ENCODE assay signal across 8 mouse cellular contexts in genomic region chr9:50727925-50728651, GRCm38 (mm10). TPM values are rescaled to one million over a fixed set of nuclear protein-coding genes. Genes with fewer than 3 reads are reported as not detected.
DNase-seq lines count a peak whose midpoint lies in the region; ATAC-seq and TF ChIP-seq lines count a peak whose summit lies in the region.

No protein-coding gene starts in this region.

- H3K4me3 ChIP-seq in ES-E14 (ENCODE audit: insufficient read depth in 1 of 2, low read depth in 1 of 2, low read length in 2 of 2, poor library complexity in 1 of 2, severe bottlenecking in 1 of 2), result peak overlapping the region; percentile 60 to 78
- H3K4me3 ChIP-seq in forebrain, embryonic 15.5 days, result peak overlapping the region; percentile 57
- H3K4me3 ChIP-seq in lung, adult 2 months (replicated peaks; ENCODE audit: extremely low read depth, low read depth, low read length), result peak overlapping the region; percentile 80

- under 1% methylated on average over 45 of the region's 45 CpGs for WGBS in forebrain, embryonic 15.5 days
- WGBS in lung, adult 2 months, result 0% methylated on average over 45 of the region's 45 CpGs

- intact Hi-C loops in heart, postnatal 36 days (cut with DNase I), result loop anchor here (5.0 kb wide), 1 partner anchor 39 kb away; the partner anchor contains the start of gene Fdxacb1

- H3K27me3 ChIP-seq in forebrain, embryonic 15.5 days, result no peaks in the 10 kb centered on the region

- peaks cover 0 to 15% of the 10 kb centered on the region in 2 experiments; a peak in 3 of 4 replicates for H3K4me1 ChIP-seq in ES-E14 (ENCODE audit: control insufficient read depth in 2 of 2, insufficient read depth in 2 of 2, low read length in 2 of 2, poor library complexity in 1 of 2)
- peaks cover 60% of the 10 kb centered on the region for H3K4me1 ChIP-seq in forebrain, embryonic 15.5 days
- peaks cover 6% of the 10 kb centered on the region for H3K4me1 ChIP-seq in lung, adult 2 months (ENCODE audit: control insufficient read depth, insufficient read depth, low read length)

- peak overlapping the region; percentile 73 for H3K9ac ChIP-seq in ES-E14 (ENCODE audit: insufficient read depth, low read depth, low read length, poor library complexity, severe bottlenecking)
- H3K9ac ChIP-seq in forebrain, embryonic 15.5 days (replicated peaks), result peak overlapping the region; percentile 57

- no peaks in the 10 kb centered on the region for H3K36me3 ChIP-seq in ES-E14 (ENCODE audit: control insufficient read depth, insufficient read depth, low read length, poor library complexity, severe bottlenecking)
- H3K36me3 ChIP-seq in forebrain, embryonic 15.5 days, result no peaks in the 10 kb centered on the region

- H3K27ac ChIP-seq in ES-E14 (ENCODE audit: insufficient read depth, low read depth, low read length, poor library complexity, severe bottlenecking), result peak overlapping the region; percentile 48; the same call in 1 of the 2 replicates
- H3K27ac ChIP-seq in forebrain, embryonic 15.5 days (replicated peaks), result peak overlapping the region; percentile 87

- H3K4me2 ChIP-seq in forebrain, embryonic 15.5 days (replicated peaks), result peak overlapping the region; percentile 78

- no peaks in the 10 kb centered on the region for H3K9me3 ChIP-seq in ES-E14 (ENCODE audit: control insufficient read depth, insufficient read depth, low read depth, low read length)
- H3K9me3 ChIP-seq in forebrain, embryonic 15.5 days, result no peaks in the 10 kb centered on the region

- TF ChIP-seq POLR2A in lung, adult 2 months (IDR thresholded peaks at IDR 0.05; ENCODE audit: borderline replicate concordance, extremely low read depth, low read depth, low read length), result 0 out of 2 replicates have a peak, but pooled peaks have one; percentile 19

- in situ Hi-C loops in ES-E14 (cut with MboI; ENCODE audit: low sequenced_read_pairs in 2 of 2, unreplicated experiment in 2 of 2), result no loop called here

- peak; percentile 65 for DNase-seq in ES-E14 (ENCODE audit: low read depth, low spot score)
- peak; percentile 54 to 68 for DNase-seq in heart, postnatal 36 days
- DNase-seq in layer of hippocampus, adult 8-10 months (ENCODE audit: low spot score in 2 of 2), result peak; percentile 83 to 86
- DNase-seq in lung, adult 2 months, result peak; percentile 49
- DNase-seq in thymus, postnatal 36 days, result peak; percentile 12 to 29

- peak; percentile 71 for ATAC-seq in cerebellum, adult (ENCODE audit: insufficient number of reproducible peaks, low FRiP score, low TSS enrichment)
- peak; percentile 98 for ATAC-seq in forebrain, embryonic 15.5 days (replicated peaks)
- ATAC-seq in neutrophil, adult 5-6 weeks (ENCODE audit: extremely low read depth, insufficient number of reproducible peaks, low FRiP score, poor library complexity, severe bottlenecking), result 0 out of 2 replicates have a peak, but pooled peaks have one; percentile 19

- TF ChIP-seq CTCF in lung, adult 2 months (IDR thresholded peaks at IDR 0.05; ENCODE audit: insufficient read depth, low read length), result no peak

TF ChIP-seq in ES-E14, 5 proteins besides CTCF, POLR2A, EP300 and RAD21:
- TF ChIP-seq HCFC1 (IDR thresholded peaks at IDR 0.05; ENCODE audit: borderline replicate concordance, insufficient read depth, low read length), result no peak
- TF ChIP-seq CHD2 (IDR thresholded peaks at IDR 0.05; ENCODE audit: low read depth, low read length), result no peak
- no peak for TF ChIP-seq ZNF384 (IDR thresholded peaks at IDR 0.05; ENCODE audit: low read depth, low read length)
- TF ChIP-seq MAFK (IDR thresholded peaks at IDR 0.05; ENCODE audit: insufficient read depth, low read depth, low read length), result no peak
- no peak for TF ChIP-seq ZC3H11A (IDR thresholded peaks at IDR 0.05; ENCODE audit: borderline replicate concordance, low read depth, low read length)

RNA-seq across cellular contexts. Expression of gene Dixdc1, which starts 11.2 kb away (rescaled TPM):
- total RNA-seq in ES-E14 (2012; rRNA removed), result 4.1 and 6.4 TPM in 2 replicates
- 24.7 and 26.9 TPM in 2 replicates for polyA plus RNA-seq in forebrain, embryonic 15.5 days (2015; fragmentation: Nextera tagmentation; extraction: Ambion mirVana)
- 1 to 10 TPM; 4.2 to 7.4 TPM for total RNA-seq in heart, postnatal 36 days (2021)
- 100 to 1,000 TPM in 2 of 4 experiments, 10 to 100 TPM in 2; 67.3 to 107 (median 93.0) TPM for total RNA-seq in layer of hippocampus, adult 8-10 months (2022)
- 7.1 and 9.9 TPM in 2 replicates for polyA plus RNA-seq in lung, adult 2 months (2012; rRNA removed)
- total RNA-seq in neutrophil, adult 5-6 weeks (2017), result 0.12 TPM in 1 of 2 replicates, not detected in the other

RNA-seq across cellular contexts. Expression of gene 2310030G06Rik, which starts 18.2 kb away (rescaled TPM):
- 2.2 and 2.3 TPM in 2 replicates for total RNA-seq in ES-E14 (2012; rRNA removed)
- 1.4 and 1.5 TPM in 2 replicates for polyA plus RNA-seq in forebrain, embryonic 15.5 days (2015; fragmentation: Nextera tagmentation; extraction: Ambion mirVana)
- total RNA-seq in heart, postnatal 36 days (2021), result 1 to 10 TPM; 2.5 to 5.5 TPM
- total RNA-seq in layer of hippocampus, adult 8-10 months (2022), result 1 to 10 TPM in 3 of 4 experiments, under 1 TPM in 1; 0.96 to 2.3 (median 1.8) TPM
- 14.1 and 23.5 TPM in 2 replicates for polyA plus RNA-seq in lung, adult 2 months (2012; rRNA removed)
- not detected in 2 replicates for total RNA-seq in neutrophil, adult 5-6 weeks (2017)

RNA-seq across cellular contexts. Expression of gene Cryab, which starts 23.0 kb away (rescaled TPM):
- 18.9 and 57.4 TPM in 2 replicates for total RNA-seq in ES-E14 (2012; rRNA removed)
- polyA plus RNA-seq in forebrain, embryonic 15.5 days (2015; fragmentation: Nextera tagmentation; extraction: Ambion mirVana), result 13.1 and 14.1 TPM in 2 replicates
- 1,000 to 10,000 TPM; 2,657 to 2,874 TPM for total RNA-seq in heart, postnatal 36 days (2021)
- 100 to 1,000 TPM; 136 to 196 (median 167) TPM for total RNA-seq in layer of hippocampus, adult 8-10 months (2022)
- polyA plus RNA-seq in lung, adult 2 months (2012; rRNA removed), result 405 and 528 TPM in 2 replicates
- not detected in 2 replicates for total RNA-seq in neutrophil, adult 5-6 weeks (2017)

RNA-seq across cellular contexts. Expression of gene Hspb2, which starts 24.1 kb away (rescaled TPM):
- 9.6 and 10.9 TPM in 2 replicates for total RNA-seq in ES-E14 (2012; rRNA removed)
- 1.4 TPM in 1 of 2 replicates, not detected in the other for polyA plus RNA-seq in forebrain, embryonic 15.5 days (2015; fragmentation: Nextera tagmentation; extraction: Ambion mirVana)
- total RNA-seq in heart, postnatal 36 days (2021), result 100 to 1,000 TPM; 132 to 137 TPM
- total RNA-seq in layer of hippocampus, adult 8-10 months (2022), result 1 to 10 TPM in 2 of 4 experiments, under 1 TPM in 1, not detected in 1; 0.91 to 2.1 (median 1.5) TPM
- 65.3 and 88.6 TPM in 2 replicates for polyA plus RNA-seq in lung, adult 2 months (2012; rRNA removed)
- total RNA-seq in neutrophil, adult 5-6 weeks (2017), result not detected in 2 replicates

RNA-seq across cellular contexts. Expression of gene Fdxacb1, which starts 39.9 kb away (rescaled TPM):
- 5.8 and 7.6 TPM in 2 replicates for total RNA-seq in ES-E14 (2012; rRNA removed)
- polyA plus RNA-seq in forebrain, embryonic 15.5 days (2015; fragmentation: Nextera tagmentation; extraction: Ambion mirVana), result 10.9 and 11.0 TPM in 2 replicates
- 1 to 10 TPM; 6.0 to 6.6 TPM for total RNA-seq in heart, postnatal 36 days (2021)
- total RNA-seq in layer of hippocampus, adult 8-10 months (2022), result 10 to 100 TPM in 1 of 4 experiments, 1 to 10 TPM in 3; 5.4 to 10.9 (median 6.7) TPM
- 3.8 and 5.0 TPM in 2 replicates for polyA plus RNA-seq in lung, adult 2 months (2012; rRNA removed)
- total RNA-seq in neutrophil, adult 5-6 weeks (2017), result 9.2 and 10.3 TPM in 2 replicates

Comparison
In these comparisons a context has a peak if more than half of its experiments do, and no peak if none do; other contexts are left out.
1. Peak in every context shown above with its lines: DNase-seq, ATAC-seq, H3K4me3 ChIP-seq and H3K27ac ChIP-seq.
2. DNase-seq: peak in every context shown above with its lines; median percentile 84 in layer of hippocampus, adult 8-10 months; 65 in ES-E14; 61 in heart, postnatal 36 days; 49 in lung, adult 2 months; 20 in thymus, postnatal 36 days.
3. ATAC-seq: peak in every context shown above with its lines; median percentile 98 in forebrain, embryonic 15.5 days; 71 in cerebellum, adult; 19 in neutrophil, adult 5-6 weeks.
4. RNA of gene Cryab, which starts 23.0 kb away (total RNA-seq): 2,657 to 2,874 TPM in heart, postnatal 36 days, 136 to 196 TPM in layer of hippocampus, adult 8-10 months and 18.9 to 57.4 TPM in ES-E14; not detected in neutrophil, adult 5-6 weeks; every median in the first group is over 10 times any median in the second.